Mouse (Mus musculus): Measurements from ENCODE around the gene Prss56. TPM values are rescaled to one million over a fixed set of nuclear protein-coding genes. Genes with fewer than 3 reads are reported as not detected.

The Prss56 gene
- polyA plus RNA-seq, 1 experiment from 2014 or later = not detected

DNA sequence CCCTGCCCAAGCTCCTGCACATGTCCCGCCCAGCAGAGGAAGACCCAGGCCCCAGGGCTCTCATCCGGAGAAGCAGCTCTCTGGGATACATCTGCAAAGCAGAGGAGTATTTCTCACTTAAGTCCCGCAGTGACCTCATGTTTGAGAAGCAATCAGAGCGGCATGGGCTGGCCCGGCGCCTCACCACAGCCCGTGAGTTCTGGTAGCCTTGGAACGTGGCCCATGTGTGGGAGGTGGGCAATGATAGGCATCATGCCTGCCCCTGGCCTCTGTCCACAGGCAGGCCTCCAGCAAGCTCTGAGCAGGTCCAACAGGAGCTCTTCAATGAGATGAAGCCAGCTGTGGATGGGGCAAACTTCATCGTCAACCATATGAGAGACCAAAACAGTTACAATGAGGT, 14.2 kb downstream of the Prss56 start:
- Histone ChIP-seq H3K27me3 (ENCODE audit: insufficient read depth, poor library complexity, severe bottlenecking) (peaks cover 13% of the 10 kb centered on the region; the same call in 1 of the 2 replicates), H3K36me3 (no peaks in the 10 kb centered on the region), H3K4me1 (peaks cover 10% of the 10 kb centered on the region; the same call in 1 of the 2 replicates), H3K27ac (no peak overlapping the region), H3K9me3 (no peaks in the 10 kb centered on the region), H3K4me3 (no peak overlapping the region)
- no peak for DNase-seq (ENCODE audit: low spot score)
- 72% methylated on average over 9 of the region's 9 CpGs for WGBS

GRCm38 (mm10) chr1:87198119-87199065, 15.3 kb downstream of the Prss56 start:
- 65% methylated on average over 12 of the region's 12 CpGs for WGBS

DNA sequence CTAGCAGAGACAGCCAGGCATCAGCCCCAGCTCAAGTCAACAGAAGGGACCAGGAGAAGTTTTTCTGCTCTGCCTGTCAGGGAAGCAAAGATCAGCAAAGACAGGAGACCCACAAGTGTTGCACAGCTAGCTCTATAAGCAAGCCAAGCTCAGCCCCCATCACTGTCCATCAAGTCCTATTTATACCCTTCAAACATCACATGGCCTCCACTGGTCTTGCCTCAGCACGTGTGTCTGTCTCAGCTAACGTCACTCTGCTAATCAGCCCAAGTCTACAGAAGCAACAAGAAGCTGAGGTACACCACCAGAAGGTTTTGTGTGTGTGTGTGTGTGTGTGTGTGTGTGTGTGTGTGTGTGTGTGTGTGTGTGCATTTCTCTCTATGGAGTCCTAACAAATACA, 17.7 kb downstream of the Prss56 start:
- peaks cover 20% of the 10 kb centered on the region for H3K4me1 ChIP-seq
- H3K36me3 ChIP-seq = no peaks in the 10 kb centered on the region
- no peak for DNase-seq (ENCODE audit: low spot score)
- no peaks in the 10 kb centered on the region for H3K9me3 ChIP-seq
- WGBS = 21% methylated on average over 2 of the region's 2 CpGs
- H3K27ac ChIP-seq = no peak overlapping the region
- H3K27me3 ChIP-seq (ENCODE audit: insufficient read depth, poor library complexity, severe bottlenecking) = peaks cover 16% of the 10 kb centered on the region
- no peak overlapping the region for H3K4me3 ChIP-seq

More at GRCm38 (mm10) chr1:87198119-87199065, 15.3 kb downstream of the Prss56 start:
- peak overlapping the region; percentile 84 for H3K27ac ChIP-seq
- H3K27me3 ChIP-seq (ENCODE audit: insufficient read depth, poor library complexity, severe bottlenecking) = 0 out of 2 replicates have a peak, but pooled peaks cover 4% of the 10 kb centered on the region
- no peaks in the 10 kb centered on the region for H3K9me3 ChIP-seq
- H3K4me3 ChIP-seq = no peak overlapping the region
- no peak for DNase-seq (ENCODE audit: low spot score)
- H3K4me1 ChIP-seq = peaks cover 10% of the 10 kb centered on the region; the same call in 1 of the 2 replicates
- no peaks in the 10 kb centered on the region for H3K36me3 ChIP-seq

GRCm38 (mm10) chr1:87201848-87202247, 18.7 kb downstream of the Prss56 start:
- no peak for DNase-seq (ENCODE audit: low spot score)
- H3K4me1 ChIP-seq = peaks cover 29% of the 10 kb centered on the region
- H3K9me3 ChIP-seq = no peaks in the 10 kb centered on the region
- H3K27me3 ChIP-seq (ENCODE audit: insufficient read depth, poor library complexity, severe bottlenecking) = peaks cover 27% of the 10 kb centered on the region
- WGBS = 52% methylated on average over 1 of the region's 1 CpGs
- no peaks in the 10 kb centered on the region for H3K36me3 ChIP-seq
- H3K27ac ChIP-seq = no peak overlapping the region
- H3K4me3 ChIP-seq = no peak overlapping the region

- Histone ChIP-seq H3K4me3 (no peak overlapping the region), H3K36me3 (no peaks in the 10 kb centered on the region), H3K4me1 (peaks cover 23% of the 10 kb centered on the region), H3K27me3 (ENCODE audit: insufficient read depth, poor library complexity, severe bottlenecking) (peaks cover 46% of the 10 kb centered on the region), H3K27ac (no peak overlapping the region), H3K9me3 (no peaks in the 10 kb centered on the region)
- DNase-seq (ENCODE audit: low spot score) = no peak
- 75% methylated on average over 5 of the region's 5 CpGs for WGBS
These were observed 20.7 kb downstream of the Prss56 start for GRCm38 (mm10) chr1:87203779-87204178.

DNA sequence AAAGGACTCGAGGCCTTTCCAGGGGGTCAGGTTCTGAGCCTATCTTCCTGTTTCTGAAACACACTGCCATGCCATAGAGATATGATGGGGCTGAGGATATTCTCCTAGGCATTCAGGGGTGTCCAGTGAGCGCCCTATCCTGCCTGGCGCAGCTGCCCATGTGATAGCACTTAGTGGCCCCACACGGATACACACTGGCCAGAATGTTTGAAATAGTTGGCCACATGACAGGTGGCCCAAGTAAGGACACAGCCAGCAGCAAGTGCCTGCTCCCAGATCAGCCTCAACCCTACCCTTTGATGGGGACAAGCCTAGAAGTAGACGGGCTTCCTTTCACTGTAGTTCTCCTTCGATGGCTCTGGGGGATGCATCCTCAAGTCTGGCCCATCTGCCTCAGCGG, 21.4 kb downstream of the Prss56 start, which contains the start of gene Chrng:
Gene Chrng, plus strand, starts transcription at position 193 of the 400 bp plus-strand sequence.
- H3K4me3 ChIP-seq = no peak within 1 kb of the TSS
- no peak within 1 kb of the TSS for H3K27ac ChIP-seq
- DNase-seq (ENCODE audit: low spot score) = no peak
- no peaks in the 10 kb centered on the region for H3K36me3 ChIP-seq
- peaks cover 52% of the 10 kb centered on the region for H3K27me3 ChIP-seq (ENCODE audit: insufficient read depth, poor library complexity, severe bottlenecking)
- H3K9me3 ChIP-seq = no peaks in the 10 kb centered on the region
- H3K4me1 ChIP-seq = peaks cover 19% of the 10 kb centered on the region
- WGBS = 89% methylated on average over 7 of the region's 7 CpGs

GRCm38 (mm10) chr1:87205038-87205437, 21.9 kb downstream of the Prss56 start:
- H3K36me3 ChIP-seq = no peaks in the 10 kb centered on the region
- peaks cover 52% of the 10 kb centered on the region for H3K27me3 ChIP-seq (ENCODE audit: insufficient read depth, poor library complexity, severe bottlenecking)
- WGBS = 55% methylated on average over 6 of the region's 6 CpGs
- H3K9me3 ChIP-seq = no peaks in the 10 kb centered on the region
- no peak overlapping the region for H3K27ac ChIP-seq
- H3K4me3 ChIP-seq = no peak overlapping the region
- H3K4me1 ChIP-seq = peaks cover 19% of the 10 kb centered on the region
- no peak for DNase-seq (ENCODE audit: low spot score)

GRCm38 (mm10) chr1:87205502-87205901, 22.4 kb downstream of the Prss56 start:
- no peaks in the 10 kb centered on the region for H3K9me3 ChIP-seq
- H3K27ac ChIP-seq = 0 out of 2 replicates have a peak overlapping the region, but pooled peaks have one; percentile 19
- no peaks in the 10 kb centered on the region for H3K36me3 ChIP-seq
- no peak overlapping the region for H3K4me3 ChIP-seq
- DNase-seq (ENCODE audit: low spot score) = no peak
- peaks cover 19% of the 10 kb centered on the region for H3K4me1 ChIP-seq
- H3K27me3 ChIP-seq (ENCODE audit: insufficient read depth, poor library complexity, severe bottlenecking) = peaks cover 53% of the 10 kb centered on the region
- WGBS = 42% methylated on average over 3 of the region's 3 CpGs

DNA sequence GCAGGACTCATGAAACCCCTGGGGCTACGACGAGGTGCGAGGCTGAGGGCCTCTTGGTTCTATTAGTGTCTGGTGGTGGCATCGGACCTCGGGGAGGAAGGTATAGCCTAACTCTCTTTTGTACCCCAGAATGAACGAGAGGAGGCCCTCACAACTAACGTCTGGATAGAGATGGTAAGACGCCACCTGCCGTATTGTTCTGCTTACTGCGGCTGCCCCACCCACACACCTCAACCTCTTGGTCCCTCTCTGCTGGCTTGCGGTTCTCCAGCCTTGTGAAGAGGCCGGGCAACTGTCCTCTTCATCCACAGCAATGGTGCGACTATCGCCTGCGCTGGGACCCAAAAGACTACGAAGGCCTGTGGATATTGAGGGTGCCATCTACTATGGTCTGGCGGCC, 23.2 kb downstream of the Prss56 start:
- no peak overlapping the region for H3K4me3 ChIP-seq
- peaks cover 56% of the 10 kb centered on the region for H3K27me3 ChIP-seq (ENCODE audit: insufficient read depth, poor library complexity, severe bottlenecking)
- H3K27ac ChIP-seq = no peak overlapping the region
- H3K9me3 ChIP-seq = no peaks in the 10 kb centered on the region
- no peak for DNase-seq (ENCODE audit: low spot score)
- H3K4me1 ChIP-seq = peaks cover 19% of the 10 kb centered on the region
- 15% methylated on average over 17 of the region's 17 CpGs for WGBS
- H3K36me3 ChIP-seq = no peaks in the 10 kb centered on the region

- no peak for DNase-seq (ENCODE audit: low spot score)
- WGBS = 77% methylated on average over 4 of the region's 4 CpGs
- H3K4me3 ChIP-seq = no peak overlapping the region
- peaks cover 33% of the 10 kb centered on the region for H3K27me3 ChIP-seq (ENCODE audit: insufficient read depth, poor library complexity, severe bottlenecking)
- no peaks in the 10 kb centered on the region for H3K36me3 ChIP-seq
- no peak overlapping the region for H3K27ac ChIP-seq
- no peaks in the 10 kb centered on the region for H3K9me3 ChIP-seq
- peaks cover 25% of the 10 kb centered on the region for H3K4me1 ChIP-seq
These were observed 28.3 kb downstream of the Prss56 start for GRCm38 (mm10) chr1:87211431-87211830.

DNA sequence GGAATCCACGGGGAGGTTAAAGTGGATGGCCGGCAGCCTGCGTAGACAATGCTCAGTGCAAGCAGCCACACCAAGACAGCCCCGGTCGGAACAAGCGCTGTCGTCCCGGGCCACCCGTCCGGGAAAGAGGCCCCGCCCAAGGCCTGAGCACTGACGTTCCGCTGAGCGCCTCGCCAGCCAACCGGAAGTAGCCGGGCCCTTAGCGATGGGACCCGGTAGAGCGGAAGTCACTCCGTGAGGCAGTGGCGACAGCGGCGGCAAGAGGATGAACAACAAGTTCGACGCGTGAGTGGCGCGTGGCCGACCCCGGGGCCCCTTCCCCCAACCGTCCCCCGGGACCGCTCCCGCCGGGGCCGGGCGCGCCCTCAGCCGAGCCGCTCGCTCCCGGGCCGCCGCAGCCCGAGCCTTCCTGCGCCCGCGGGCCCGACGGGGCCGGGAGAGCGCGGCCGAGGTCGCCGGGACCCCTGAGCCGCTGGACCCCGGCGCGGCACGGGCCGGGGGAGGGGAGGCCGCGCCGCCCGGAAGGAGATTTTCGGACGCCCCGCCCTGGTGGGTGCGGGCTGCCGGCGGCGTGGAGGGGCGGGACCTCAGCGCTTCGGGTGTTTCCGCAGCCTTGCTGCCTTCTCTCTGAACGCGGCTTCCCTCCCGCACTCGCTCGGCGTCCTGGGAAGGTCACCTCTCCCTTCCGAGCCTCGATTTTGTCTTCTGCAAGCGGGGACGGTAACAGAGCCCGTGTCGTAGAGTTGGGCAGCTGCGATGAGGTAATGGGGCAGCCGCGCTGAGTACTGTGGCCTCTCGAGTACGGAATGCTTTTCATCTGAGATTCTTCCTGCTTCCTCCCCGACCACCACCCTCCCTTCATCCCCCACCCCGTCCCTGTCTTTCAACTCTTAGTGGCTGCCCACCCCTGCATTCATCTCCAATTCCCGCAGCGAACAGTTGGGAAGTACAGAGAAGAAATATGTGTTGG, 30.9 kb downstream of the Prss56 start, which contains the start of gene Eif4e2:
Gene Eif4e2, plus strand, starts transcription at position 180 of the 970 bp plus-strand sequence.
- H3K4me1 ChIP-seq = peaks cover 23% of the 10 kb centered on the region
- H3K27me3 ChIP-seq (ENCODE audit: insufficient read depth, poor library complexity, severe bottlenecking) = peaks cover 8% of the 10 kb centered on the region
- DNase-seq (ENCODE audit: low spot score) = peak; percentile 98
- H3K4me3 ChIP-seq = peak within 1 kb of the TSS; percentile 93
- H3K36me3 ChIP-seq = peaks cover 3% of the 10 kb centered on the region; the same call in 1 of the 2 replicates
- under 1% methylated on average over 95 of the region's 99 CpGs for WGBS
- H3K9me3 ChIP-seq = no peaks in the 10 kb centered on the region
- H3K27ac ChIP-seq = peak within 1 kb of the TSS; percentile 100

DNA sequence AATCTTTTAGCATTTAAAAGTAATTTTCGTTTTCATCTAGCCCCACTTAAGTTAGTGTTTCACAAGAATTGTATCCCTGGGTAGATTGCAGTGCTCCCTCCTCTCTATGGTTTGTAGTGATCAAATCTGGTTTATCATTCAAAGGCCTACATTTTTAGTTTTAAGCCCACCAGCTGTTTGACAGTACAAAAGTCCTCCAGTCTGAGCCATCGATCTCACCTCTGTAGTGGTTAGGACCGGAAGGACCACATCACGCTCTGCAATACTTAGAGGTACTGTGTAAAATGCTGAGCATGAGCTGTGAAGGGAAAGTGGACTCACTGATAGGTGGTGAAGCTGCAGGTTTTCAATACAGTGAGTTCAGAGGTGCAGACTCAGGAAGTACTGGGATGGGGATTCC, 31.6 kb downstream of the Prss56 start:
- H3K27me3 ChIP-seq (ENCODE audit: insufficient read depth, poor library complexity, severe bottlenecking) = peaks cover 4% of the 10 kb centered on the region; the same call in 1 of the 2 replicates
- H3K36me3 ChIP-seq = peaks cover 8% of the 10 kb centered on the region
- peak overlapping the region; percentile 93 for H3K4me3 ChIP-seq
- no peak for DNase-seq (ENCODE audit: low spot score)
- H3K27ac ChIP-seq = peak overlapping the region; percentile 100
- H3K4me1 ChIP-seq = peaks cover 23% of the 10 kb centered on the region
- 26% methylated on average over 4 of the region's 4 CpGs for WGBS
- no peaks in the 10 kb centered on the region for H3K9me3 ChIP-seq
